Mouse (Mus musculus) adrenal gland (tissue): Measurements from ENCODE around the gene Ntm.

Experiments
- intact Hi-C: fragments of 180-260 bp; cut with DNase I; formaldehyde crosslinking; loops from one replicate; pipeline ENCODE4 v1.15.1; 2025

The Ntm gene

DNA sequence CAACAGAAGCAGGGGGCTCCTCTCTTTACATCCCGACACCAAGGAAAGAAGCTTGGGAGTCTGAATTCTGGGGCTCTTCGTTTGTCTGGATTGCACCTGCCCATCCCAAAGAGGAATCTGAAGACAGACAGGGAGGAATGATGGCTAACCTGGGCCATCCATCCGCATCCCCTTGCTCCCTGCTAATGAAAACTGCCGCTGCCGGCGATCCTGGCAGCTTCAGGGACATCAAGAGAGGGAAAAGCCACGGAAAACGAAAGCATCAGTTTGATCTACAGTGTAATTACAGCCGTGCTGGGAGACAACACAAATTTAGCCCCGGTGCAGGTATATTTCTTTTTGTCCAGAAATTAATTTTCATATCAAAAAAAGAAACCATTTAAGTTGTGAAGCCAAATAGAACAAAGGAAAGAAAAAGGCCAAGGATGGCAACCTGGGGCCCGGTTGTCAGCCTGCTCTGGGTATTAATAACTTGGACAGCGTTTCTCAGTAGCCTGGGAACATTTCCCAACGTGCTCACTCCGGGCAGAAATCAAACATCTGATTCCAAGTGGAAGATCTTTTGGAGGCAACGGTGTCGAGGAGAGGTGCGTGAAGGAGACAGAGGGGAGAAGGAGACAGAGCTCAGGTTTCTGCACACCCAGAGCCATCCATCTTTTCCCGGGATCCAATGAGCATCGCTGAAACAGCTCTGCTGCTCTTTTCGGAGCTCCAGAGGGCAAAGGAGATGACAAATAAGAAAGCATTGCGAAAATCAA is 368.2 kb downstream of the Ntm start:
- intact Hi-C loops, result no loop called here

DNA sequence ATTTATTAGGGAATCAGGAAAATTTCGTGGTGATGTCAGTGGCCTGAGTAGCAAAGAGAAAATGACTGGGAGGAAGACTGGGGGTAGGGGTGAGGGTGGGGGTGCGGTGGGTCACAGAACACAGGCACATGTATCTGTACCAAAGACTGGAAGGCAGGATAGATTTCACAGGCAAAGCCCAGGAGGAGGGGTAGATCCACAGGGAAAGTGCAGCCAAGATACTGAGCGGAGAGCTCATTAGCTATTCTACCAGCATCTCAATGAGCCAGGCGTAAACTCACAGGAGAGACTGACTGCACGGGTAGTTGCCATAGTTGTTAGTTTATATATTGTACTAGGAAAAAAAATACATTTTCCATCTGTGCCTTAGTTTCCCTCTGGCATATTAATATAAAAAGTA is 375.6 kb downstream of the Ntm start:
- intact Hi-C loops, result loop anchor here (5.0 to 10.0 kb wide), 2 partner anchors 173 to 385 kb away; no protein-coding TSS in a partner anchor

DNA sequence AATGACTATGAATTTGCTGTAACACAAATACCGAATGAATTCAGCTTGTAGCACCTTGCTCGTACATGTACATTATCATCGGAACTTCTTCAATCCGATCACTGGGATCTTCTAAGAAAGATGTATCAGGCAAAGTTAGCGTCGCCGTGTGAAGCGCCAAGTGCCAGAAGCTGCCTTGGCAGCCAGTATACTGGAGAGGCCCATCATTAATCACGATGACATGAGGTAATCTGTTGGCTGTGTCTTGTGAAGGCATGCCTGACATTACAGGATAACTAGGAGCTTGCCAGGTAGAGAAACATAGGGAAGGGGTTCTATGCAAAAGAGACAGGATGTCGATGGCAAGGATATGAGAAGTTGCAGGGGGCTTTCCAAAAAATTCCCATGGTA is 376.6 kb downstream of the Ntm start:
- intact Hi-C loops, result loop anchor here (5.0 to 10.0 kb wide), 2 partner anchors 172 to 384 kb away; no protein-coding TSS in a partner anchor

GRCm38 (mm10) chr9:29585746-29586380 is 377.1 kb downstream of the Ntm start:
- intact Hi-C loops, result loop anchor here (5.0 to 10.0 kb wide), 2 partner anchors 171 to 384 kb away; no protein-coding TSS in a partner anchor

GRCm38 (mm10) chr9:29578226-29578625 is 384.7 kb downstream of the Ntm start:
- intact Hi-C loops, result no loop called here

DNA sequence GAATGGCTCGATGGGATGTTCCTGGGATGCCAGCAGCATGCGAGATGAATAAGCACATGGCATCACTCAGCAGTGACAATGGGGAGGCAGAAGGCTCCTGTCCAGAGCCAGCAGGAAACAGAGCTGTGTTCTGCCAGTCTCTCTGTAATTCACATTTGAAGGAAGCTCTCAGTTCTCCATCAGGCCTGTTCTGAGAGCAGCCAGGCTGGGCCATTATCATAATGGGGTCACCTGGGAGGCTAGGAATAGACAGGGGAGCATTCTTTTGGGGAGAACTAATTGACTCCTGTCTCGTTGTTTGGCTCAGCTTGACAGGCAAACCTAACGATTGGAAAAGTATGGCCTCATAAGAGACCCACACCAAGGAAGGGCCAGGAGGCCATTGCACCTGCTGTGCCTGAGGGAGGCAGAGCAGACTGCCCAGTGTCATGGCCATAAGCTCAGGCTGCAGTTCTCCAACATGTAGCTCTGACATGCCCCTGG is 386.8 kb downstream of the Ntm start:
- intact Hi-C loops, result no loop called here

- intact Hi-C loops, result no loop called here
Observed at GRCm38 (mm10) chr9:29574548-29574947, 388.4 kb downstream of the Ntm start.

- intact Hi-C loops, result no loop called here
Observed at GRCm38 (mm10) chr9:29568571-29568970, 394.4 kb downstream of the Ntm start.

DNA sequence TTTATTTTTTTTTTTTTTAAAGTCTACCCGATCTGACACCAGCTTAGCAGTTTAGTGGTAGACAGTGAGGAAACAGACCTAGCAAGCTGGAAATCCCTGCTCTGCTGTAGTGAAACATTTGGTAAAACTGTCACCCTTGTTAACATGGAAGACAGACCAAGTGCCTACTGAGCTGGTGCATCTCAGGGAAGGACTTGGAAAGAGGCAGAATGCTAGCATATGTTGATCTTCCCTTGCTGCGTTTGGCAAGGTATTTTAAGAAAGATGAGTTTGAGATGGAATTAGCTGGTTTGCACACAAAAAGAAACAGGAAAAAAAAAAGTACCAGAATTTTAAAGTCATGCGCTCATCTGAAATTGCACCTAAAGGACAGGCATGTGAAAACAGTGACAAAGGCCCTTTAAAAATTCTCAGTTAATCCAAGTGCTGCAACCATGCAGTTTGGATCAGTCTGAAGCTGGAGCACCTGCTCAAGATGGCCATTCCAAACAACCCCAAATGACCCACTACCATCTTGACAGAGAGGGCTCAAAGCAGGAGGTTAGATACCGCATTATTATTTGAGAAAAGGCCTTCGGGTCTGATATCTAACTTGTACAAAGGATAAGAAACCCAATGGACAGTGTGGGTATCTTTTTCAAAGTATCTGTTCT is 400.4 kb downstream of the Ntm start:
- intact Hi-C loops, result no loop called here

DNA sequence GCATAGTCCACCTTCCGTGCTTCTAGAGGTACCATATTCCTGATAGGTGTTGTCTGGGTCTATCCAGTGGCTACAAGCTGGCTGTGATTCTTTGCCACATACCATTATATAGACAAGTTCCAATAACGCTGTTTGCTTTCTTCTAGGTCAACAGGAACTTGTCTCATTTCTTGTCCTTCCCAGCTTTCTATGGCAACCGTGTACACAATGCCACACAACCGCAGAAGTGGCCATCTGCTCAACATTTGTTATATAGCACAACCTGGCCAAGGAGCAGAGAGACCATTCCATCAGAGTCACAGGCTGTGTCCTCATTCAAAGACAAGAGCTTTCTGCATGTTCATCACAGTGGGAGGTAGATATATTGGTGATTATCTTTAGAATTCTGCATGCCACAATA is 404.0 kb downstream of the Ntm start:
- intact Hi-C loops, result no loop called here

- intact Hi-C loops, result no loop called here
Observed at GRCm38 (mm10) chr9:29550582-29550981, 412.4 kb downstream of the Ntm start.

- intact Hi-C loops, result no loop called here
Observed at GRCm38 (mm10) chr9:29550107-29550506, 412.8 kb downstream of the Ntm start.

- intact Hi-C loops, result no loop called here
Observed at GRCm38 (mm10) chr9:29536415-29536814, 426.5 kb downstream of the Ntm start.

DNA sequence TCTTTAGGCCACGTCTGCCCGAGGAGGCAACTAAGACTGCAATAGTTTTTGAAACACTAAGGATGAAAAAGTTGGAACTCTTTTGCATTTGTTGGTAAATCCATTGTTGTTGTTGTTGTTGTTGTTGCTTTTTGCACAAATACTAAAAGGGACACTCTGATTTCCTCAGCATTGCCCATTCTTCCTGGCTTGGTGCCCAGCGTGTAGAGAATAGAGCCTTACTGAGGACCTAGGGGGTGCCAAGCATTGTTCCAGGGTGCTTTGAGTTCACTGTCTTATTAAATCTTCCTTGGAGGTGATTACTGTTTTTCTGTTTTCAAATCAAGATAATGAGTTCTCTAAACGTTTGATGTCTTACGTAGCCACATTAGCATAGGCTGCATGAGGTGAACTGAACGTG is 428.2 kb downstream of the Ntm start:
- intact Hi-C loops, result no loop called here

- intact Hi-C loops, result no loop called here
Observed at GRCm38 (mm10) chr9:29534304-29534703, 428.6 kb downstream of the Ntm start.

DNA sequence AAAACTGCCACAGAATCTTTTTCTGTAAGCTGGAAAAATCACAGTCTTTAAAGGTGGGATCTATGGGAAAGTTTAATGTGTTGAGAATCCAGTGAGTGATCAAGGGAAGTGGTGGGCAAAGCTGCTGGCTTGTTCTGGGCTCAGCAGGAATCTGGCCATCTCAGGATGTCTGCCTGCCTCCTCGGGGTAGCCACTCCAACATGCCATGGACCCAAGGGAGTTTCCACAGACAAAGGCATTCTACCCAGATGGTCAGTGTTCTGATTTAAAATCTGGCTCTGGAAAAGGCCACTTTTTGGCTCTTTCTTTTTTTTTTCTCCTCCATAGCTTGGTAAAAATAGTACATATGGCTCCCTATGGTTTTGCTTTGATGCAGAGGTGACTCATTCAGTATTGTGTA is 429.4 kb downstream of the Ntm start:
- intact Hi-C loops, result no loop called here

- intact Hi-C loops, result no loop called here
Observed at GRCm38 (mm10) chr9:29531147-29531917, 431.6 kb downstream of the Ntm start.

- intact Hi-C loops, result no loop called here
Observed at GRCm38 (mm10) chr9:29524109-29524508, 438.8 kb downstream of the Ntm start.

- intact Hi-C loops, result no loop called here
Observed at GRCm38 (mm10) chr9:29523221-29523620, 439.7 kb downstream of the Ntm start.

DNA sequence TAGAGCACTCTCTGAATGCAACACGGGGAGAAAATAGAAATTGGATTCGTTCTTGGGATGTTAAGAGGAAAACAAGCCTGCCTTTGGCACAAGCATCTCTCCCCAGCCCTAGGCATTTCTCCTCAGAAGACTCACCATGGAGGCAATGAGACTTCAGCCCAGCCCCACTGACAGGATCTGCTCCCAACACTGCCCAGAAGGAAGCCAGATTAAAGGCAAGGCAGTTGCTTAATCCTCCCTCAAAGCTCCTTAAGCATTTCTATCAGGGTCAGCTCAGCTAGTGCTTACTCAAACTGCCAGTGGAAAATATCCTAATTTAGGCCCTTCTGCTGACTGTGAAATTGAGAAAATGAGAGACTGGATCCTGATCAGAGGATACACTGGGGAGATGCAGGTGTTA is 443.8 kb downstream of the Ntm start:
- intact Hi-C loops, result no loop called here

DNA sequence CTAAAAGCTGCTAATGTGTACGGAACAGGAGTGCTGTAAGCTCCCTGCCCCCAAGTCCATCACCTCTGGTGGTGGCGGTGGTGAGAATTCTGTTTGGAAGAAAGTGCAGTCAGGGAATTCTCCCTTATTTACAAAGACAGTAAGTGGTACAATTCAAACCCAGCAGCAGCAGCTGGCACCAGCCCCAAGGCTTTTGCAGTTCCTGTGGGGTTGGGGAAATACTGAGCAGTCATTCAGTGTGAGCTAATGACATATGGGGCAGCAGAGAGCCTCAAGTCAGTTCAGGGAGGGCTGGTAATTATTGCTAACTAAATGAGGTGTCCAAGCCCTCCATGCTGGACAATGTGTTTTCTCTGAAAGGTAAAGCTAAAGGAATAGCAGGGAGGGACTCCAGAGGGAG is 446.3 kb downstream of the Ntm start:
- intact Hi-C loops, result no loop called here
